Mouse (Mus musculus): ENCODE measurements around the gene Mid1. TPM values are rescaled to one million over a fixed set of nuclear protein-coding genes. Genes with fewer than 3 reads are reported as not detected.
"Not testable (repeated sequence)": the region's sequence is repeated elsewhere in the genome, so short reads cannot be mapped to it uniquely, and the experiment has no call there.

Mid1 gene
- polyA plus RNA-seq, 2 experiments, result 12.5 to 17.3 TPM

DNA sequence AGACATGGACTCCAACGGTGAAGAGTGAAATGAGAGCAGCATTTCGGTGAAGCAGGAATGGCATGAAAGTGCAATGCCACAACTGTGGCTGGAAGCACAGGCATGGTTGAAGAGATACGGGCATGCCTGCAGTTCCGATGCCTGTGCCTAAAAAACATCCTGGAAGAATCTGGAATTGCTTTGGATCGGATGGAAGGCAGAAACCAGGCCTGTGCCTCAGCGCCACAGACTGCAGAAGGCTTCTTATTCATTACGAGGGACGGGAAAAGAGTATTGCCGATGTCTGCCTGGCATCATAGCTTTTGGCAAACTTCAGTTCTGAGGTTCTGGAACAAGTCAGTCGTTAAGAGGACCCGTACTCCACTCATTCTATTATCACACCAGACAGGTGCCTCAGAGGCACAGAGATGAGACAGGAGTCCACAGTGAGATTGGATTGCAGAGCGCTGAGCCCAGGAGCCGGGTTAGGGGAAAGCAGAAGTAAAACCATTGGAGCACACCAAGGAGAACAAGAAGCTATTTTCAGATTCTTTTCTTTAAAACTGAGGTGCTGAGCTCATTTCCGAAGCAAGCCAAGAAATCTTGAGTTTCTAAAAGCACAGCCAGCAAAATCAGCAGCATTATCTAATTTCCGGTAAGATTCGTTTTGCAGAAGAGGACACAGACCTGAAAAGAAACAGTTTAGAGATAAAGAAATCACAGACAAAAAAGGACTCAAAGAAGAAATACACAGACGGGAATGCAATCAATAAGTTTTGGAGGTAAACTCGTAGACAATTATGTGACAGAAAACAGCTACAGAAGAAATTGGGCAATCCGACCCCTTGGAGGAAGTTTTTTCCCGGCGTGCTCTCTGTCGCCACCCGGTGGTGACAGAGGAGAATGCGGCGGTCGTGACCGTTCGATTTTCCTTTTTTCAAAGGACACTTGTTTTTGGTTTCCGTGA, 293.7 kb downstream of the Mid1 start:
- Histone ChIP-seq H3K4me1 (ENCODE audit: control insufficient read depth, insufficient read depth, low read length) (peaks cover 11% of the 10 kb centered on the region; the same call in 1 of the 2 replicates), H3K36me3 (ENCODE audit: control insufficient read depth, insufficient read depth, low read length) (peaks cover 33% of the 10 kb centered on the region)
- not testable (repeated sequence) for H3K9me3 ChIP-seq (ENCODE audit: control insufficient read depth, low read length); H3K4me3 ChIP-seq (replicated peaks; ENCODE audit: low read length); H3K9ac ChIP-seq (ENCODE audit: low read depth, low read length, severe bottlenecking); H3K27me3 ChIP-seq (ENCODE audit: control insufficient read depth, insufficient read depth, low read length); H3K27ac ChIP-seq (replicated peaks; ENCODE audit: low read depth, low read length); ATAC-seq (ENCODE audit: low FRiP score, low read depth); H3K4me2 ChIP-seq (replicated peaks; ENCODE audit: low read depth, low read length, severe bottlenecking)
- peak; percentile 62 for DNase-seq (ENCODE audit: low spot score)
- WGBS, result 65% methylated on average over 29 of the region's 29 CpGs

GRCm38 (mm10) chrX:169979461-169980202, 294.6 kb downstream of the Mid1 start:
- not testable (repeated sequence) for ATAC-seq (ENCODE audit: low FRiP score, low read depth); H3K4me3 ChIP-seq (replicated peaks; ENCODE audit: low read length); H3K27ac ChIP-seq (replicated peaks; ENCODE audit: low read depth, low read length); H3K4me2 ChIP-seq (replicated peaks; ENCODE audit: low read depth, low read length, severe bottlenecking); DNase-seq (ENCODE audit: low spot score); H3K9ac ChIP-seq (ENCODE audit: low read depth, low read length, severe bottlenecking); H3K27me3 ChIP-seq (ENCODE audit: control insufficient read depth, insufficient read depth, low read length)
- peaks cover 11% of the 10 kb centered on the region; the same call in 1 of the 2 replicates for H3K4me1 ChIP-seq (ENCODE audit: control insufficient read depth, insufficient read depth, low read length)
- WGBS, result 76% methylated on average over 20 of the region's 20 CpGs
- peaks cover 10% of the 10 kb centered on the region for H3K9me3 ChIP-seq (ENCODE audit: control insufficient read depth, low read length)
- peaks cover 42% of the 10 kb centered on the region for H3K36me3 ChIP-seq (ENCODE audit: control insufficient read depth, insufficient read depth, low read length)

DNA sequence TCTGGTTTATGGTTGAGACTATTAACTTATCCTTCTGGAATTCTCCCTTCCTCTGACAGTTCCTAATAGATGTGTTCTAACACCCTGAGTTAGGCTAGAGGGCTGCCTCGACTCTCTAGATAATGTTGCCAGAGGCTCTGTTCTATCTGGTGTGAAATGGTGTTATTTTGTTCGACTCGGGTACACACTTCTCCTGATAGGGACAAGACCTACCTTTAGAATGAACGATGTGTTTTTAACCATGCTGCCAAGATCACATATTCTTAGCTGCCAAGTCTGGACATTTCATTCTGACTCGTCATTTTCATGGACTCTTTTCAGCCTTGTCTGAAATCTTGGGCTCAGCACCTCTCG, 295.2 kb downstream of the Mid1 start:
- Histone ChIP-seq H3K36me3 (ENCODE audit: control insufficient read depth, insufficient read depth, low read length) (peaks cover 43% of the 10 kb centered on the region), H3K9me3 (ENCODE audit: control insufficient read depth, low read length) (peaks cover 15% of the 10 kb centered on the region)
- H3K27ac ChIP-seq (replicated peaks; ENCODE audit: low read depth, low read length); ATAC-seq (ENCODE audit: low FRiP score, low read depth); H3K9ac ChIP-seq (ENCODE audit: low read depth, low read length, severe bottlenecking); H3K4me3 ChIP-seq (replicated peaks; ENCODE audit: low read length); H3K4me1 ChIP-seq (ENCODE audit: control insufficient read depth, insufficient read depth, low read length); H3K4me2 ChIP-seq (replicated peaks; ENCODE audit: low read depth, low read length, severe bottlenecking); DNase-seq (ENCODE audit: low spot score); H3K27me3 ChIP-seq (ENCODE audit: control insufficient read depth, insufficient read depth, low read length): not testable (repeated sequence)
- 74% methylated on average over 6 of the region's 6 CpGs for WGBS

GRCm38 (mm10) chrX:169980809-169981289, 295.9 kb downstream of the Mid1 start:
- no peaks in the 10 kb centered on the region for H3K4me1 ChIP-seq (ENCODE audit: control insufficient read depth, insufficient read depth, low read length)
- DNase-seq (ENCODE audit: low spot score) (no peak), ATAC-seq (ENCODE audit: low FRiP score, low read depth) (no peak)
- 76% methylated on average over 12 of the region's 12 CpGs for WGBS
- no peak for TF ChIP-seq POLR2A (IDR thresholded peaks at IDR 0.05; ENCODE audit: borderline replicate concordance, extremely low read depth, insufficient read depth, insufficient read length)
- H3K27me3 ChIP-seq (ENCODE audit: control insufficient read depth, insufficient read depth, low read length), result no peaks in the 10 kb centered on the region
- H3K4me2 ChIP-seq (replicated peaks; ENCODE audit: low read depth, low read length, severe bottlenecking), result no peak overlapping the region
- peaks cover 20% of the 10 kb centered on the region for H3K9me3 ChIP-seq (ENCODE audit: control insufficient read depth, low read length)
- no peak overlapping the region for H3K4me3 ChIP-seq (replicated peaks; ENCODE audit: low read length)
- no peak overlapping the region for H3K9ac ChIP-seq (ENCODE audit: low read depth, low read length, severe bottlenecking)
- H3K36me3 ChIP-seq (ENCODE audit: control insufficient read depth, insufficient read depth, low read length), result peaks cover 42% of the 10 kb centered on the region
- H3K27ac ChIP-seq (replicated peaks; ENCODE audit: low read depth, low read length), result no peak overlapping the region

GRCm38 (mm10) chrX:169981761-169982181, 296.8 kb downstream of the Mid1 start:
- Histone ChIP-seq H3K36me3 (ENCODE audit: control insufficient read depth, insufficient read depth, low read length) (peaks cover 49% of the 10 kb centered on the region), H3K9me3 (ENCODE audit: control insufficient read depth, low read length) (peaks cover 26% of the 10 kb centered on the region)
- not testable (repeated sequence) for H3K4me3 ChIP-seq (replicated peaks; ENCODE audit: low read length); H3K9ac ChIP-seq (ENCODE audit: low read depth, low read length, severe bottlenecking); H3K4me1 ChIP-seq (ENCODE audit: control insufficient read depth, insufficient read depth, low read length); H3K27ac ChIP-seq (replicated peaks; ENCODE audit: low read depth, low read length); DNase-seq (ENCODE audit: low spot score); H3K4me2 ChIP-seq (replicated peaks; ENCODE audit: low read depth, low read length, severe bottlenecking); ATAC-seq (ENCODE audit: low FRiP score, low read depth); H3K27me3 ChIP-seq (ENCODE audit: control insufficient read depth, insufficient read depth, low read length)
- WGBS, result 75% methylated on average over 19 of the region's 19 CpGs

GRCm38 (mm10) chrX:169982606-169983400, 297.8 kb downstream of the Mid1 start:
- not testable (repeated sequence) for DNase-seq (ENCODE audit: low spot score); ATAC-seq (ENCODE audit: low FRiP score, low read depth); H3K27me3 ChIP-seq (ENCODE audit: control insufficient read depth, insufficient read depth, low read length); H3K4me2 ChIP-seq (replicated peaks; ENCODE audit: low read depth, low read length, severe bottlenecking); H3K9ac ChIP-seq (ENCODE audit: low read depth, low read length, severe bottlenecking); H3K4me1 ChIP-seq (ENCODE audit: control insufficient read depth, insufficient read depth, low read length); H3K4me3 ChIP-seq (replicated peaks; ENCODE audit: low read length); H3K27ac ChIP-seq (replicated peaks; ENCODE audit: low read depth, low read length)
- WGBS, result 82% methylated on average over 23 of the region's 23 CpGs
- peaks cover 58% of the 10 kb centered on the region for H3K36me3 ChIP-seq (ENCODE audit: control insufficient read depth, insufficient read depth, low read length)
- H3K9me3 ChIP-seq (ENCODE audit: control insufficient read depth, low read length), result peaks cover 34% of the 10 kb centered on the region

DNA sequence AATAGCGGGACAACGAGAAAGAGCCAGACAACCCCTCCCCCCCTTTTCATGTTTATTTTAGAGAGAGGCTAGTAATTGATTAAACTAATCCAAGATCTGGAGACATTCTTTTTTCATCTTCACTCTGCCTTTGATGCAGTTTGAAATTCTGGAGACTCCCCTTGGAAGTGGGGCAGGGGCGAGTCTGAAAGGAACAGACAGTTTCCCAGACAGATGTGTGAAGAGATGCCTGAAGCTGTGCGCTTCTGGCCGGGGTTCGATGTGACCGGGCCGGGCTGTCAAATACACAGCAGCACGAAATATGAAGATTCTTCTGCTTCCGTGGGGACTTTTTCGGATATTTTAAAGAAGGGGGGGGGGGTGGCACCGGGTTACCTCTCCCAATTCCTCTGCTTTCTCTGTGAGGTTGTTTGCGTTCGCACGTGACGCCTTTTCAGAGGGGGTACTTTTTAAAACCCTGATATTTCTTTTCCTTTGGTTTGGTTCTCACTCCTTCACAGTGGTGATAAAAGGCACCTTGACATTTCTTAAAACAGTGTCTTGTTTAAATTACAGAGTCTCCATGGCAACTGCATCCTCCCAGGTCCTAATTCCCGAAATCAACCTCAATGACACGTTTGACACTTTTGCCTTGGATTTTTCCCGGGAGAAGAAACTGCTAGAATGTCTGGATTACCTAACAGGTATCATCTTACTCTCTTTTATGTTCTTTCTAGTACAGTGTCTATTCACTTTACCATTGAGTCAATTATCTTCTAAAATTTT, 298.6 kb downstream of the Mid1 start:
- H3K36me3 ChIP-seq (ENCODE audit: control insufficient read depth, insufficient read depth, low read length), result peaks cover 56% of the 10 kb centered on the region
- WGBS, result 80% methylated on average over 19 of the region's 19 CpGs
- H3K9me3 ChIP-seq (ENCODE audit: control insufficient read depth, low read length), result peaks cover 36% of the 10 kb centered on the region
- not testable (repeated sequence) for H3K4me3 ChIP-seq (replicated peaks; ENCODE audit: low read length); H3K4me2 ChIP-seq (replicated peaks; ENCODE audit: low read depth, low read length, severe bottlenecking); H3K9ac ChIP-seq (ENCODE audit: low read depth, low read length, severe bottlenecking); ATAC-seq (ENCODE audit: low FRiP score, low read depth); H3K27ac ChIP-seq (replicated peaks; ENCODE audit: low read depth, low read length); H3K4me1 ChIP-seq (ENCODE audit: control insufficient read depth, insufficient read depth, low read length); DNase-seq (ENCODE audit: low spot score); H3K27me3 ChIP-seq (ENCODE audit: control insufficient read depth, insufficient read depth, low read length)
